Mouse (Mus musculus): ENCODE measurements around the gene Coa6. TPM values are rescaled to one million over a fixed set of nuclear protein-coding genes. Genes with fewer than 3 reads are reported as not detected.
A peak's percentile ranks its signal among the peaks of the same experiment; 100 is the strongest.
"Not testable (repeated sequence)": the region's sequence is repeated elsewhere in the genome, so short reads cannot be mapped to it uniquely, and the experiment has no call there.

Coa6 gene
- polyA plus RNA-seq (2015; fragmentation: Nextera tagmentation; extraction: Ambion mirVana) = 57.7 and 60.2 TPM in 2 replicates

DNA sequence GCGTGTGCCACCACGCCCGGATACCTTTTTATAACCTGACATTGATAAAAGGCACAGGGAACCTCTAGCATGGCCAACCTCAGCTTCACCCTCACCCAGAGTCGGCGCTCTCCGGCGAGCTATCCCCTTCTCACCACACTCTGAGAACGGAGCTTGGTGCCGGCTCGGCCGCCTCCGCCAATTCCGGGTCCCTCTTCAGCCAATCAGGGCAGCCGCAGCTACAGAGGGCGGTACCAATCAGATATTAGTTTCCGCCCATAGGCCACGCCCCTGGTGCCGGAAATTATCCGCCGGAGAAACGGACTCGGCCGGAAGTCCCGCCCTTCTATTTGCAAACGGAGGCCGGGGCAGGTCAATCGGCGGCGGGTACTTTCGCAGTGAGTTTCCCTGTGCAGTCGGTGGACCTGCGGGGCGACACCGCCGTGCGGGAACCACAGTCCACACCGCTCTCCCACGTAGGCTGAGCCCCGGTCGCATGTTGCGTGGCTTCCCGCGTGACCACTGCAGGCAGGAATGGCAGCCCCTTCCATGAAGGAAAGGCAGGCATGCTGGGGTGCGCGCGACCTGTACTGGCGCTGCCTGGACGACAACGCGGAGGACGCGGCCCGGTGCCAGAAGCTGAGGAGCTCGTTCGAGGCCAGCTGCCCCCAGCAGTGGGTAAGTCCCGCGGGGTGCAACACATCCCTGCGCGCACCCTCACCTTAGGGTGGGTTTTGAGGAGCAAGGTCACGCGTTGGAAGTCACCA lies at the start of gene Coa6:
Gene Coa6, plus strand, starts transcription at position 342 of the 746 bp plus-strand sequence.
- no peaks in the 10 kb centered on the region for H3K9me3 ChIP-seq
- H3K27me3 ChIP-seq (replicated peaks) = no peaks in the 10 kb centered on the region
- H3K4me1 ChIP-seq = peaks cover 9% of the 10 kb centered on the region
- H3K4me2 ChIP-seq = peak within 1 kb of the TSS; percentile 84
- peak within 1 kb of the TSS; percentile 68 for H3K4me3 ChIP-seq (replicated peaks)
- under 1% methylated on average over 61 of the region's 61 CpGs for WGBS
- H3K36me3 ChIP-seq = peaks cover 15% of the 10 kb centered on the region
- peak; percentile 99 for ATAC-seq (ENCODE audit: insufficient read depth, low FRiP score, low read depth)
- H3K27ac ChIP-seq = peak within 1 kb of the TSS; percentile 75
- H3K9ac ChIP-seq = peak within 1 kb of the TSS; percentile 75

DNA sequence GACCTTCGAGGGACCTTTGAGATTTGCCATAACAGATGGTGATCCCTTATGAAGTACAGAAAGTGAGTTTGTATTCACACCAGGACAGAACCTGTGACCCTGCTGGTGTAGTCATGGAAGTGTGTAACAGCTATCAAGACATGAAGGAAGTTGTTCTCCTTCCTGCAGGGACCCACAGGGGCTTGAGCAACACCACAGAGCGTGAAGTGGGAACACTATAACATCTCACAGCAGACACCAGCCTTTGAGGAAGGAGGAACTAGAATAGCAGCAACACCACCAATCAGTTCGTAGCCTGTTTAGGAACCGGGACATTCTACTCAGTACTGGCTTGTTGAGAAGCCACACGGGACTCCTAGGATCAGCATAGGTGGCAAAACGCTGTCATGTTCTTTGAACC lies 42.7 kb upstream of the Coa6 start:
- WGBS = 80% methylated on average over 6 of the region's 6 CpGs
- no peak overlapping the region for H3K4me2 ChIP-seq
- no peaks in the 10 kb centered on the region for H3K36me3 ChIP-seq
- no peak overlapping the region for H3K4me3 ChIP-seq (replicated peaks)
- H3K9ac ChIP-seq = no peak overlapping the region
- no peak for ATAC-seq (ENCODE audit: insufficient read depth, low FRiP score, low read depth)
- no peaks in the 10 kb centered on the region for H3K9me3 ChIP-seq
- H3K27ac ChIP-seq = no peak overlapping the region
- no peaks in the 10 kb centered on the region for H3K27me3 ChIP-seq (replicated peaks)
- H3K4me1 ChIP-seq = no peaks in the 10 kb centered on the region

DNA sequence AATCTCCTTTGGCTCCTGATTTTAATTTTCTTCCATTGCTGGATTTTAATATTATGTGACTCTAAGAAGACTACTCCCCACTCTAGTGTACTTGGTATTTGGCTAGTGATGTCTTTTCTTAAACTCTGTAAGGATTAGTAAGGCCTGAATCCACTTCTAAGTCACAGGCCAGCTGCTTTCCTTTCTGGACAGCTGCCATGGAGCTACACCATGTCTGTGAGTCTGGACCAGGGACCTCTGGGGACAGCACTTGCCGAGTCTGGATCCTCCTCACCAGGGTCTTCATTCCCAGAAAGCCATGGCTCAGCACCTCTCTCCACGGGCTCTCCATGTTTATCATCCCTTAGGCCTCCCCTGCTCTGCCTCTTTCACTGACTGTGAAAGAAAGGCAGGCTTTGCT lies 42.2 kb upstream of the Coa6 start:
- 25% methylated on average over 2 of the region's 2 CpGs for WGBS
- no peak overlapping the region for H3K4me3 ChIP-seq (replicated peaks)
- H3K4me1 ChIP-seq = no peaks in the 10 kb centered on the region
- no peaks in the 10 kb centered on the region for H3K9me3 ChIP-seq
- H3K4me2 ChIP-seq = no peak overlapping the region
- no peak for ATAC-seq (ENCODE audit: insufficient read depth, low FRiP score, low read depth)
- H3K27ac ChIP-seq = no peak overlapping the region
- no peak overlapping the region for H3K9ac ChIP-seq
- H3K36me3 ChIP-seq = no peaks in the 10 kb centered on the region
- no peaks in the 10 kb centered on the region for H3K27me3 ChIP-seq (replicated peaks)

DNA sequence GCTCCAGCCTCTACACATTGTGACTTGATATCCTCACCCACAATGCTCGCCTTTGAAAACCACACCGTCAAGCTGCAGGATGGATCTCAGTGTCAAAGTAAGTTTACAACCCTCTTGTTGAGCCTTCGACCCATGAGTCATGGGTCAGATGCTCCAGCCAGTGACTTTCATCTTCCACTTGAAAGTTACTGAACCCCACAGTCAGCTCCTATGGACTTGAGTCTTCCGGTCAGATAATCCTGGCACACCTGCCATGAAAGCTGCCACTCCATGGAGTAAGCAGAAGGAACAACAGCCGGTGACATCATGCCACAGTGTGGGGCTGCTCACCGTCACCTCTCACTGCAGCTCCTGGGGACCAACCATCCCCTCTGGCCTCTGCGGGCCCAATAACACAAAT lies 41.0 kb upstream of the Coa6 start:
- no peak overlapping the region for H3K4me2 ChIP-seq
- no peak overlapping the region for H3K9ac ChIP-seq
- 70% methylated on average over 7 of the region's 7 CpGs for WGBS
- no peaks in the 10 kb centered on the region for H3K27me3 ChIP-seq (replicated peaks)
- no peaks in the 10 kb centered on the region for H3K36me3 ChIP-seq
- no peak for ATAC-seq (ENCODE audit: insufficient read depth, low FRiP score, low read depth)
- H3K4me3 ChIP-seq (replicated peaks) = no peak overlapping the region
- H3K4me1 ChIP-seq = no peaks in the 10 kb centered on the region
- no peak overlapping the region for H3K27ac ChIP-seq
- H3K9me3 ChIP-seq = no peaks in the 10 kb centered on the region

DNA sequence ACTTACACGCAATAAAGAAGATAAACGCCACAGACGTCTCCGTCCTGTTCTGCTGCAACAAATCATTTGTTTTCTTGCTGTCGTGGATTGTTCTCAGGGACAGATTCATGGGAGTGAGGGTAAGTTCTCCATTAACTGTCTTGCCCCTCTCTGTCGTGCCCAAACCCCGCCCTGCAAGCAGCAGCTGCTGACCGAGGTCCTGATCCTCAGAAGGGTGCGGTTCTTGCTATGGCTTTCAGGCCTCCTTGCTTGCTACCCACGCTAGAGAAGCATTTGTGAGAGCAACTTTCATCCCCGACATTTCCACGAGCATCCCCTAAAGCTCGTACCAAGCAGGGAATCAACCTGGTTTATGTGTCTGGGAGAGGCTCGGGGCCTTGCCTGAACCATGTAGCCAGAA lies 40.1 kb upstream of the Coa6 start:
- no peak overlapping the region for H3K9ac ChIP-seq
- H3K27ac ChIP-seq = no peak overlapping the region
- ATAC-seq (ENCODE audit: insufficient read depth, low FRiP score, low read depth) = no peak
- no peaks in the 10 kb centered on the region for H3K27me3 ChIP-seq (replicated peaks)
- H3K4me3 ChIP-seq (replicated peaks) = no peak overlapping the region
- no peaks in the 10 kb centered on the region for H3K36me3 ChIP-seq
- 39% methylated on average over 14 of the region's 14 CpGs for WGBS
- H3K9me3 ChIP-seq = no peaks in the 10 kb centered on the region
- H3K4me2 ChIP-seq = no peak overlapping the region
- H3K4me1 ChIP-seq = no peaks in the 10 kb centered on the region

DNA sequence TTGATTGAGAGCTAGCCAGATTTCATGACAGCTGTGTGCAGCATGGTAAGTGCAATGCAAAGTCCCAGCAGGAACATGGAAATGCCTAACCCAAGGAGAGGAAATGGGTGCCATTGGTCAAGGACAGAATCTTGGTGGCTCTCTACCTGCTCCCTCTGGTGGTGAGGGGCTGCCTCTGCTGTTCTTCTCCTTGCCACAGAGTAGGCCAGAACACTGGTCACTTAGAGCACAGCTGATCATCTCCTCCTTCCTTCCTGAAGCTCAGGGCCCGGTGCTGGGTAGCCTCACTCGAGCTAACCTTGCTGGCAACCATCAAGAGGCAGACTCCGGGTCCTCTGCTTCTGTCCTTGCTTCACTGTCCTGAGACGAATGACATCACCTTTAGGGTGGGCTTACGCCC lies 39.6 kb upstream of the Coa6 start:
- H3K27ac ChIP-seq = no peak overlapping the region
- H3K9ac ChIP-seq = no peak overlapping the region
- no peaks in the 10 kb centered on the region for H3K36me3 ChIP-seq
- H3K4me3 ChIP-seq (replicated peaks) = no peak overlapping the region
- WGBS = 60% methylated on average over 5 of the region's 5 CpGs
- no peaks in the 10 kb centered on the region for H3K9me3 ChIP-seq
- ATAC-seq (ENCODE audit: insufficient read depth, low FRiP score, low read depth) = no peak
- no peaks in the 10 kb centered on the region for H3K4me1 ChIP-seq
- H3K4me2 ChIP-seq = no peak overlapping the region
- no peaks in the 10 kb centered on the region for H3K27me3 ChIP-seq (replicated peaks)

DNA sequence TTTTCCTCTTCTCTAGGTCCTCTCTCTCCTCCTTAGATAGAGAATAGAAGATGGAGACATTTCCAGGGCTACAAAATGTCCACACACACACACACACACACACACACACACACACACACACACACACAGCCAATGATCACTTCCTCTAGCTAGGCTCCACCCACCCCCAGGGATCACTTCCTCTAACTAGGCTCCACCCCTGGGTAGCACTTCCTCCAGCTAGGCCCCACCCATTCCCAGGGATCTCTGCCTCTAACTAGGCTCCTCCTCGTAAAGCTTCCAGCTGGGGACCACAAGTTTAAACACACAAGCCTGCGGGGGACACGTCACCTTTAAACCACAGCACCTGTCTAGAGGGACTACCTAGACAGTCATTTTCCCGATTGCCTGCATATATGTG lies 34.7 kb upstream of the Coa6 start:
- H3K9me3 ChIP-seq = no peaks in the 10 kb centered on the region
- H3K4me1 ChIP-seq = no peaks in the 10 kb centered on the region
- no peak overlapping the region for H3K9ac ChIP-seq
- H3K27me3 ChIP-seq (replicated peaks) = no peaks in the 10 kb centered on the region
- no peak overlapping the region for H3K4me3 ChIP-seq (replicated peaks)
- no peak overlapping the region for H3K4me2 ChIP-seq
- 77% methylated on average over 4 of the region's 4 CpGs for WGBS
- H3K27ac ChIP-seq = no peak overlapping the region
- ATAC-seq (ENCODE audit: insufficient read depth, low FRiP score, low read depth) = no peak
- H3K36me3 ChIP-seq = no peaks in the 10 kb centered on the region

DNA sequence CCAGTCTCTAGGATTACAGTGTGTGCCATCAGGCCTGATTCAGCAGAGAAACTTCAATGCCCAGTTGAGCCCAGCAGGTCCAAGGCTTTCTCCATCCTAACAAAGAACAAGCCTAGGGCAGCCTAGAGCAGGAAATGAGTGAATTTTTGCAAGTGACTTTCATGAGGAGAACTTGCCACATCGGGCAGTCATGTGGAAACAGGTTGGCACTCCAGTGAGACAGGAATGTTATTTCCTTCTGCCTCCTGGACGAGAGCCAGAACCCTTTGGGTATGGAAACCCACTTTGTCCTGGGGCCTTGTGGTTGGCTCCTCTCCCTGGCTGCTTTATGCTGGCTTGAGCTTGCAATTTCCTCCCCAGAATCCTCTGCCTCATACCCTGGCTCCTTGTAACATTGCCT lies 30.8 kb upstream of the Coa6 start:
- no peak overlapping the region for H3K4me2 ChIP-seq
- no peak overlapping the region for H3K9ac ChIP-seq
- H3K27me3 ChIP-seq (replicated peaks) = no peaks in the 10 kb centered on the region
- no peak for ATAC-seq (ENCODE audit: insufficient read depth, low FRiP score, low read depth)
- H3K9me3 ChIP-seq = no peaks in the 10 kb centered on the region
- 59% methylated on average over 2 of the region's 2 CpGs for WGBS
- H3K4me1 ChIP-seq = no peaks in the 10 kb centered on the region
- no peak overlapping the region for H3K27ac ChIP-seq
- no peak overlapping the region for H3K4me3 ChIP-seq (replicated peaks)
- no peaks in the 10 kb centered on the region for H3K36me3 ChIP-seq

DNA sequence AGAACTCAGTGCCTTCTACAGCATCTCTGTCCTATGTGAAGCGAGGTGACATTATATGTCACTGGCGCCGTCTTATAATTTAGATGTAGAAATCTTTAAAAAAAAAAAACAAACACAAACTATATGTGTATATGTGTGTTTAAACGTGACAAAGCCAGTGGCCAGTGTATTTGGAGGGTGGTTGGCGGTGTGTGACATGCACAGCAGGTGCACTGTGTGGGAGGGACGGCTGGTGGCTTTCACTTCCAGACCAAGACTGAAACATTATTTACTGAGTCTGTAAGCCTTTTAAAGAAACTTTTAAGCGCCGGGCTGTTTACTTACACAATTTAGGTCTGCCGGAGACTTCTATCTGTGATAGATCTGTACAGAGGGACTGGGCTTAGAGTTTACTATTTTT lies 26.9 kb upstream of the Coa6 start:
- Histone ChIP-seq H3K4me2 (no peak overlapping the region), H3K27me3 (replicated peaks) (no peaks in the 10 kb centered on the region), H3K9me3 (no peaks in the 10 kb centered on the region), H3K4me1 (no peaks in the 10 kb centered on the region), H3K27ac (no peak overlapping the region), H3K4me3 (replicated peaks) (no peak overlapping the region), H3K36me3 (no peaks in the 10 kb centered on the region), H3K9ac (no peak overlapping the region)
- ATAC-seq (ENCODE audit: insufficient read depth, low FRiP score, low read depth) = no peak
- 77% methylated on average over 9 of the region's 9 CpGs for WGBS

DNA sequence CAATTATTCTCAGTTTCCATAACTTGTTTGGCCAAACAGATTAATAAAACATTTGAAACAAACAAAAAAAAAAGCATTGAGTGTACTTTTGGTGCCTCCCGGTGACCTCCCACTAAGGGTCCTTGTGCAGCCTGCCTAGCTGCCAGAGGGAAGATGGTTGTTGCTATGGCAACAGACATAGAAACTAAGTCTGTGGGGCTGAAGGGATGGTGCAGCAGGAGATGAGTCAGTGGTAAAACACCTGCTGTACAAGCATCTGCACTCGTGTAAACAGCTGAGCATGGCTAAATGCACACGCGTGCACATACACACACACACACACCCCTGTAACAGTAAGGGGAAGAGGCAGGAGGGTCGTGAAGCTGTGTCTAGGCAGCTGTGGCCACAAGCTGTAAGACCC lies 26.4 kb upstream of the Coa6 start:
- Histone ChIP-seq H3K4me3 (replicated peaks) (no peak overlapping the region), H3K9me3 (no peaks in the 10 kb centered on the region), H3K27me3 (replicated peaks) (no peaks in the 10 kb centered on the region), H3K36me3 (no peaks in the 10 kb centered on the region), H3K9ac (no peak overlapping the region), H3K4me2 (no peak overlapping the region), H3K4me1 (no peaks in the 10 kb centered on the region), H3K27ac (no peak overlapping the region)
- 69% methylated on average over 5 of the region's 5 CpGs for WGBS
- ATAC-seq (ENCODE audit: insufficient read depth, low FRiP score, low read depth) = no peak

DNA sequence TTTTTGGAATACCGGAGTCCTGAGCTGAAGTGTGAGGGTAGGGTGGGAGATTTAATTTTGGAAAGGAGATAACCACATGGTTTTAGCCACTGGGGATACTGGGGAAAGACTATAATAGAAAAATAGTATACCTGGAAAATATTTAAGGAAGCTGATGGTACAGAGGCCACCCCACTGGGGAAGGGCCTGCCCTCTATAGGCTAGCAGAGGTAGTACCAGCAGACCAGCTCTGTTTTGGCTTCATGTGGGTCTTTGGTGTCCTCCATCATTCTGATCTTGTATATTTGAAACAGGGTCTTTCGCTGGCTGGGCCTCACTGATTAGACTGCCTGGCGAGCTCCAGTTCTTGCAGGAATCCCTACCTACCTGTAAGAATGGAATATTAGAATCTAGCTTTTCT lies 24.0 kb upstream of the Coa6 start:
- Histone ChIP-seq H3K9me3 (no peaks in the 10 kb centered on the region), H3K27me3 (replicated peaks) (no peaks in the 10 kb centered on the region), H3K27ac (no peak overlapping the region), H3K36me3 (no peaks in the 10 kb centered on the region), H3K4me1 (no peaks in the 10 kb centered on the region), H3K4me2 (no peak overlapping the region), H3K9ac (no peak overlapping the region), H3K4me3 (replicated peaks) (no peak overlapping the region)
- 75% methylated on average over 3 of the region's 3 CpGs for WGBS
- no peak for ATAC-seq (ENCODE audit: insufficient read depth, low FRiP score, low read depth)

DNA sequence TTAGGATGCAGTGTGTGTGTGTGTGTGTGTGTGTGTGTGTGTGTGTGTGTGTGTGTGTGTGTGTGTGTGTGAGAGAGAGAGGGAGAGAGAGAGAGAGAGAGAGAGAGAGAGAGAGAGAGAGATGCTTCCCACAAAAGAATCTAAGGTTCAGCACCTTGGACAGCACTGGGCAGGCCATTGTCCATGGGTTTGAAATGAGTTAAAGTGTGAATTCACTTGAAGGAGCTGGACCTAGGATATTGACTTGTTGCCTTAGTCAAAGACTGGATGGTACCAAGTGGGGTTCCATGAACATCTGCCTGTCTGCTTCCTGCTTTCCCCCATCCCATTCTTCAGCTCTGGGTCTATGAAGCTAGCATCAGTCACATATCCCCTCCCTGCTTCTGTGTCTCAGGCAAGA lies 17.8 kb upstream of the Coa6 start:
- not testable (repeated sequence) for H3K9me3 ChIP-seq; H3K27me3 ChIP-seq (replicated peaks); H3K36me3 ChIP-seq; H3K4me1 ChIP-seq; H3K27ac ChIP-seq; ATAC-seq (ENCODE audit: insufficient read depth, low FRiP score, low read depth); H3K4me2 ChIP-seq; H3K9ac ChIP-seq; H3K4me3 ChIP-seq (replicated peaks)

DNA sequence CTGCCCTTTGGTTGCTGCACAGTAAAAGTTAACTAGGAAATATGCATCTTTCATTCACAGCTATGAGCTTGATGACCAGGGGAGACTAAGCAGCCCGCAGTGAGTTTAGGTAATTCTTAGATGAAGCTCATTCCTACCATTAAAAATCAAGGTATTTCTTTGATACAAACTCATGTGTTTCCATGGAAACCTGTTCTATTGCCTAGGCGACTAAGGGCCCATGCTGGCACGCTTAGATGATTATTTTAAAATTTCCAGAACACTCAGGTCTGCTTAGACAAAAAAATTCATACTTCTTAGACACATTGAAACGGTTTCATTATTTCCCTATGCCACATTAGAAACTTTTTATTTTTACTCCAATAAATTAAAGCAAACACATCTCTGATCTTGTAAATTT lies 17.3 kb upstream of the Coa6 start:
- Histone ChIP-seq H3K4me2 (no peak overlapping the region), H3K27me3 (replicated peaks) (no peaks in the 10 kb centered on the region), H3K4me1 (no peaks in the 10 kb centered on the region), H3K27ac (no peak overlapping the region), H3K9me3 (no peaks in the 10 kb centered on the region), H3K36me3 (no peaks in the 10 kb centered on the region), H3K9ac (no peak overlapping the region), H3K4me3 (replicated peaks) (no peak overlapping the region)
- WGBS = 75% methylated on average over 4 of the region's 4 CpGs
- ATAC-seq (ENCODE audit: insufficient read depth, low FRiP score, low read depth) = no peak

Measured in stomach, embryonic 15.5 days (tissue).